Mouse (Mus musculus) right cerebral cortex, postnatal 4 days (tissue): Measurements from ENCODE around the gene Pcsk2.
A peak's percentile ranks its signal among the peaks of the same experiment; 100 is the strongest.

Source experiments
- DNase-seq: peaks from one replicate; pipeline ENCODE4 v3.0.0-alpha.2; 2022

Pcsk2 gene

GRCm38 (mm10) chr2:143545758-143546246, at the start of gene Pcsk2:
Gene Pcsk2, plus strand, starts transcription at chr2:143546156.
- peak; percentile 78 for DNase-seq

- DNase-seq = peak; percentile 6
Measured at GRCm38 (mm10) chr2:143500845-143501244, 45.1 kb upstream of the Pcsk2 start.

GRCm38 (mm10) chr2:143501760-143502159, 44.2 kb upstream of the Pcsk2 start:
- no peak for DNase-seq

GRCm38 (mm10) chr2:143502203-143502602, 43.8 kb upstream of the Pcsk2 start:
- no peak for DNase-seq

- DNase-seq = no peak
Measured at GRCm38 (mm10) chr2:143536485-143536884, 9.5 kb upstream of the Pcsk2 start.

- peak; percentile 29 for DNase-seq
Measured at GRCm38 (mm10) chr2:143545299-143545751, 631 bp upstream of the Pcsk2 start.

GRCm38 (mm10) chr2:143546412-143547211, 656 bp downstream of the Pcsk2 start:
- peak; percentile 30 for DNase-seq

GRCm38 (mm10) chr2:143547251-143548090, 1.5 kb downstream of the Pcsk2 start:
- DNase-seq = peak; percentile 23

- no peak for DNase-seq
Measured at GRCm38 (mm10) chr2:143560384-143560783, 14.4 kb downstream of the Pcsk2 start.

GRCm38 (mm10) chr2:143565062-143565461, 19.1 kb downstream of the Pcsk2 start:
- no peak for DNase-seq

- no peak for DNase-seq
Measured at GRCm38 (mm10) chr2:143565961-143566360, 20.0 kb downstream of the Pcsk2 start.

GRCm38 (mm10) chr2:143585341-143585740, 39.4 kb downstream of the Pcsk2 start:
- no peak for DNase-seq

GRCm38 (mm10) chr2:143590398-143590797, 44.4 kb downstream of the Pcsk2 start:
- no peak for DNase-seq

- DNase-seq = no peak
Measured at GRCm38 (mm10) chr2:143603071-143603470, 57.1 kb downstream of the Pcsk2 start.

GRCm38 (mm10) chr2:143603871-143604512, 58.0 kb downstream of the Pcsk2 start:
- no peak for DNase-seq

GRCm38 (mm10) chr2:143610355-143611331, 64.7 kb downstream of the Pcsk2 start:
- no peak for DNase-seq

- DNase-seq = no peak
Measured at GRCm38 (mm10) chr2:143613466-143613865, 67.5 kb downstream of the Pcsk2 start.

- no peak for DNase-seq
Measured at GRCm38 (mm10) chr2:143614775-143615174, 68.8 kb downstream of the Pcsk2 start.

- DNase-seq = no peak
Measured at GRCm38 (mm10) chr2:143620916-143621315, 75.0 kb downstream of the Pcsk2 start.

GRCm38 (mm10) chr2:143623916-143624315, 78.0 kb downstream of the Pcsk2 start:
- no peak for DNase-seq

GRCm38 (mm10) chr2:143643305-143643704, 97.3 kb downstream of the Pcsk2 start:
- no peak for DNase-seq

- DNase-seq = no peak
Measured at GRCm38 (mm10) chr2:143644374-143644773, 98.4 kb downstream of the Pcsk2 start.
